Mouse (Mus musculus) MEL (cell line): Measurements from ENCODE around the gene Schip1.

Experiments used
- CTCF ChIP-seq, 3 experiments: IDR thresholded peaks in 2 of 3; conservative IDR thresholded peaks in 1 of 3; 2 replicates each; pipeline ENCODE4 v1.5.1; 2011 to 2012; ENCODE audit warnings: low read length in 3 of 3, low read depth in 2 of 3, mild to moderate bottlenecking in 2 of 3, improper control_type of control experiment in 1 of 3, inconsistent platforms in 1 of 3, mixed read lengths in 1 of 3, moderate library complexity in 1 of 3; ENCODE audit not compliant: control insufficient read depth in 1 of 3, insufficient read depth in 1 of 3, poor library complexity in 1 of 3, severe bottlenecking in 1 of 3
- ELF1 ChIP-seq: IDR thresholded peaks from 2 replicates; pipeline ENCODE4 v1.6.1; 2014; ENCODE audit warnings: low read depth, mild to moderate bottlenecking, inconsistent platforms, low read length, improper control_type of control experiment, moderate library complexity
- USF2 ChIP-seq, 2 experiments: IDR thresholded peaks; 2 replicates each; pipeline ENCODE4 v1.6.1; 2011 to 2012; ENCODE audit warnings: improper control_type of control experiment in 2 of 2, low read length in 2 of 2, borderline replicate concordance in 1 of 2, inconsistent platforms in 1 of 2, low read depth in 1 of 2, mild to moderate bottlenecking in 1 of 2; ENCODE audit not compliant: insufficient read depth in 1 of 2

DNA sequence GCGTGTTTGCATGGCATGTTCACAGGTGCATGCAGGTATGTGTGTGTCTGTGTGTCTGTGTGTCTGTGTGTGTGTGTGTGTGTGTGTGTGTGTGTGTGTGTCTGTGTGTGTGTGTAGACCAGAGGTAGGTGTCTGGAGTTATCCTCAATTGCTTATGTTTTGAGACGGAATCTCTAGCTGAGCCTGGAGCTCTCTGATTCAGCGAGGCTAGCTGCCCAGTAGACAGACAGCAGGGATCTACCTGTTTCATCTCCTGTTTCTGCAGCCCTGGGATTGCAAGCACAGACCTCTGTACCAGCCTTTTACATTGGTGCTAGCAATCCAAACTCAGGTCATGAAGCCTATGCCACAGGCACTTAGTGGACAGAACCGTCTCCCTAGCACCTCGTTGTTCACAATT, 363.5 kb downstream of the Schip1 start:
- TF ChIP-seq USF2 (IDR thresholded peaks at IDR 0.05; ENCODE audit: borderline replicate concordance in 1 of 2, insufficient read depth in 1 of 2, low read depth in 1 of 2, low read length in 2 of 2) (no peak), ELF1 (no peak), CTCF (IDR thresholded peaks at IDR 0.05 in 2 of 3, conservative IDR thresholded peaks at IDR 0.05 in 1 of 3; ENCODE audit: control insufficient read depth in 1 of 3, insufficient read depth in 1 of 3, low read depth in 2 of 3, low read length in 3 of 3, poor library complexity in 1 of 3, severe bottlenecking in 1 of 3) (no peak)
